Mouse (Mus musculus) olfactory bulb, adult 2 months (tissue): ENCODE measurements at regions not wholly inside any gene's neighbourhood (a gene's known extent, or its start where the extent isn't known, plus 50 kb on each side); places are given as distances from the start of the nearest gene placed in this dataset.

Experiments
- CTCF ChIP-seq: fragments of 200-500 bp; IDR thresholded peaks from 2 replicates; pipeline ENCODE4 v1.5.1; 2012; ENCODE audit warnings: low read depth, mild to moderate bottlenecking, low read length, moderate library complexity; ENCODE audit not compliant: insufficient read depth
- POLR2A ChIP-seq: fragments of 200-500 bp; IDR thresholded peaks from 2 replicates; pipeline ENCODE4 v1.6.1; 2012; ENCODE audit warnings: mild to moderate bottlenecking, low read depth, low read length, moderate library complexity; ENCODE audit not compliant: insufficient read depth

DNA sequence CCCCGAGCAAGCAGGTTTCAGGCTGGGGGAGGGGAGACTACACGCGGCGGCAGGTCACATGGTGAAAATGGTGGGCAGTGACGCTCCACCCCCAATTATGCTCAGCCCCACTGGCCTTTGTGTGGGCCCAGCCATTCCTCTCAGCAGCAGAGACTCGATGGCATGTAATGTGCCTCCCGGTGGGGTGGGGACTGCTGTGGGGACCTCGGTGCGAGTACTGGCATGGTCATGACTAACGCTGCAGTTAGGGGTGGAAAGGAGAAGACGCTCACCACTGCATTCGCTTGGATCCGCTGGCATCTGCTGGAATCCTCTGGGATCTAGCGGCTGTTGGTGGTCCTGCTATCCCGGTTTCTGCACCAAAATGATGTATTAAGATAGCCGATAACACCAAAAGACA is 86.0 kb upstream of the Lemd2 start:
- no peak for TF ChIP-seq POLR2A
- TF ChIP-seq CTCF: no peak
